Mouse (Mus musculus): ENCODE data around the gene Cenpi. TPM values are rescaled to one million over a fixed set of nuclear protein-coding genes. Genes with fewer than 3 reads are reported as not detected.
A peak's percentile ranks its signal among the peaks of the same experiment; 100 is the strongest.
"Not testable (repeated sequence)": the region's sequence is repeated elsewhere in the genome, so short reads cannot be mapped to it uniquely, and the experiment has no call there.

The Cenpi gene
- total RNA-seq, 2 experiments from 2014 or later = 0.08 TPM; not detected in 1

DNA sequence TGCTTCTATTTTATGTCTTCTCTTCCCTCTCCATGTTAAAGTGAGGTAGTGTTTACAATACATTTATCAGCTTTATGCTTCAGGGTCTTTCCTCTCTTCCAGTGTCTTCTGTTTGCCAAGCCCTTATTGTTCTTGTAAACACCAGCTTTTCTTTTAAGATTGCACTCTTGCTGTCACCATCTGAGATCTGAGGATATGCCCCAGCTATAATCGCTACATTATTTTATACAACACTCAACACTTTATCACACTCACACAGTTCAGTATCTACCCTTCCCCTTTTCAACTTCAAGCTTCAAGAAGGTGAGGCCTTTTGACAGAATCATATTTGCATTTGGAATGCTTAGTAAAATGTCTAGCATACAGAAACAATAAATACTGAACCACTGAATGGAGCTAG, 4.6 kb upstream of the Cenpi start:
- DNase-seq = no peak
- intact Hi-C loops (cut with DNase I) = no loop called here
- no peak for TF ChIP-seq CTCF (IDR thresholded peaks at IDR 0.05)
- H3K4me3 ChIP-seq = no peak overlapping the region
- no peak overlapping the region for H3K27ac ChIP-seq

DNA sequence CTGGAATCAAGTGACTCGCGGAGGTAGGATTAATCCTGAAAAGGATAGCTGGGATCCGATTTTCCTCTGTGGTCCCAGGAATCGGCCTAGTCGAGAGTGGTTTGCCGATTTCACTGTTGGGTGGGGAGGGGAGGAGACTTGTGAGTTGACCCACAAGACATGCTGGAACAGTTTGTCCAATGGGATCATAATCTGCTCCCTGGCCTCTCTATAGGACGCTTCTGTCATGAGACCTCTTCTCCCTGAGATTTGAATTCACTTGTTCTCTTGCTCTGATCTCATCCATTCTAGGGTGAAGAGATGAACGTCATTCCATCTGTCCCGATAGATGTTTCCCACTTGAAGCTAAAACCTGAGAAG, 371 bp downstream of the Cenpi start:
- peak overlapping the region; percentile 68 for H3K4me3 ChIP-seq
- peak overlapping the region; percentile 86 for H3K27ac ChIP-seq
- TF ChIP-seq CTCF (IDR thresholded peaks at IDR 0.05) = no peak
- intact Hi-C loops (cut with DNase I) = no loop called here
- DNase-seq = no peak

DNA sequence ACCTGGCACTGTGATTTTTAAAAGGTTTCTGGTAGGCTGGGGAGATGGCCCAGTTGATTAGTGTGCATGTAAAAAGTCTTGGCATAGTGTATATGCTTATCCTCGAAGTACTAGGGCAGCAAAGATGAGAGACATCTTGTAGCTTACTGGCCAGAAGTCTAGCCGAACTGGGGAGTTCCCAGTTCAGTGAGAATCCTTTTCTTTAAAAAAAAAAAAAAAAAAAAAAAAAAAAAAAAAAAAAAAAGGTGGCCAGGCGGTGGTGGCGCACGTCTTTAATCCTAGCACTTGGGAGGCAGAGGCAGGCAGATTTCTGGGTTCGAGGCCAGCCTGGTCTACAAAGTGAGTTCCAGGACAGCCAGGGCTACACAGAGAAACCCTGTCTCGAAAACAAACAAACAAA, 3.3 kb downstream of the Cenpi start:
- H3K27ac ChIP-seq; DNase-seq; H3K4me3 ChIP-seq; intact Hi-C loops (cut with DNase I): not testable (repeated sequence)

DNA sequence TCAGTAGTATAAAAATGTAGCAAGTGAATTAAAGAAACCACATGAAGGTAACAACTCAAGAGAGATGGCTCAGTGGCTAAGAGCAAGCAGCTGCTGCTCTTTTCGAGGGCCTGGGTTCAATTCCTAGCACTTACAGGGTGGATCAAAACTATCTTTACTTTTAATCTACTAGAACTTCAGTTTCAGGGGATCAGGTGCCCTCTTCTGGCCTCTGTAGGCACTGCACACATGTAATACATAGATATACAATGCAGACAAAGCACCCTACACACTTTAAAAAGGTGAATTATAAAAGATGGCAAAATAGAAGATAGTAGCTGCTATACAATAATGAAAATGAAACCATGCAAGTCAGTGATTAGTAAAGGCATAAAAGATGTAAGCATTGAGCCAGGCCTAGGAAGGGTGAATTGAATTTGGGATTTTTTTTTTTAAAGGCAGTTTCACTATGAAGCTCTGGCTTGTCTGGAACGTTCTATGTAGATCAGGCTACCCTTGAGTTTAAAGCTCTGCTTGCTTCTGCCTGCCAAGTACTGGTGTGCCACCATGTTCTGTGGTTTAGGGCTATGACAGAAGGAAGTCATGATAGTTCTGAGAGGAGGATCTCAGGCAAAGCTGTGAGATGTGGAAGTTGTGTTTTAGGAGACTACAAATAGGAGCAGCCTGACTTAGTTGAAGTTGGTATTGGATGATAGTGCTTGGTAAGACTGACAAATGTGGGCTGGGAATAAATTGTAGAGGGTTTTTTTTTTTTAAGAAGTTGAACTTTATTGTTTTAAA, 11.5 kb downstream of the Cenpi start:
- DNase-seq = no peak
- intact Hi-C loops (cut with DNase I) = no loop called here
- no peak overlapping the region for H3K27ac ChIP-seq
- H3K4me3 ChIP-seq = no peak overlapping the region
- peak; percentile 65 for TF ChIP-seq CTCF (IDR thresholded peaks at IDR 0.05)

DNA sequence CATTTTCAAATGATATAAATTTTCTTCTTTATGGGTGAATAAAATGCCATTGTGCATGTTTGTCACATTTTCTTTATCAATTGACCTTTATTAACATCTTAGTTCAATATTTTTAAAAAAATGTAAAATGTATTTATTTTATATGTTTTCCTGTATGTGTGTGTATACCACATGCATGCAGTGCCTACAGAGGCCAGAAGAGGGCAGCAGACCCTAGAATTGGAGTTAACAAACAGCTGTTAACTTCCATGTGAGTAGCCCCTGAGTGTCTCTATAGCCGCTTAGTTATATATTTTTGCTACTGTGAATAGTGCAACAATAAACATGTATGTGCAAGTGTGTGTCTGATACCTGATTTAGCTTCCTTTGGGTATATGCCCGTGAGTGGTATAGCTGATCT, 25.4 kb downstream of the Cenpi start:
- Histone ChIP-seq H3K27ac (no peak overlapping the region), H3K4me3 (no peak overlapping the region)
- no peak for DNase-seq
- peak; percentile 52 for TF ChIP-seq CTCF (IDR thresholded peaks at IDR 0.05)
- intact Hi-C loops (cut with DNase I) = no loop called here

DNA sequence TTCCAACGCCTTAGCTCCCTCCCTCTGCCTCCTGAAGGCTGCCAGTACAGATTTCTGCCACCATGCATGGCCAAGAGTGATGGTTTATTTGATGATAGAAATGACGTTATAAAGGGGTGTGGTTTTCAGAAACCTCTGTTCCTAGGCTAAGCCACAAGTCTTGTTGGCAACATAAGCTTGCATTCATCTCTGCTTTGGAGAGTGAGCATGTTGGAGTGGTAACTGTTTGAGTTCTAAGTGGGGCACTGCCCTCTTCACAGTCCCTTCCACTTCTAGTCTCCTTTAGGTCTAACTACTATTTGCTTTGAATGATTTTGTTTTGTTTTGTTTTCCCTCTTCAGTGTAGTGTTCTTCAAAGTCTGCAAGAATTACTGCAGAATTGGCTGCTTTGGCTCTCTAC, 34.9 kb downstream of the Cenpi start:
- no peak for DNase-seq
- no peak overlapping the region for H3K4me3 ChIP-seq
- intact Hi-C loops (cut with DNase I) = loop anchor here (10.0 kb wide), 1 partner anchor 48 kb away; the partner anchor contains the start of gene Tmem35a
- 0 out of 2 replicates have a peak overlapping the region, but pooled peaks have one; percentile 28 for H3K27ac ChIP-seq
- TF ChIP-seq CTCF (IDR thresholded peaks at IDR 0.05) = no peak

DNA sequence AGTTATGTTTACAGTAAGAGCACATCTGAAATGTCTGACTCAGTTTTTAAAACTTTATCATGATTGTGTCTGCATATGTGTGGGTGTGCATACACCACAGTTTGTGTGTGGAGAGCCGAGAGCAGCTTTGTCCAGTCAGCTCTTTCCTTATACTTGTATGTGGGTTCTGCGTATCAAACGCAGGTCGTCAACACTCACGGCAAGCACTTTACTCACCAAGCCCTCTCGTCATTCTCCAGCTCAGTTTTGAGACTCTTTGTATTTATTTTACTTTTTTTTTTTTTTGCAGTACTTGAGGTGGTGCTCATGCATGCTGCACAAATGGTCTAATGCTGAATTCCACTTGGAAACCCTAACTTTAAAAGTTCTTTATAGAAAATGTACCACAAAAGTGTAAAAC, 42.3 kb downstream of the Cenpi start:
- intact Hi-C loops (cut with DNase I) = no loop called here
- no peak for TF ChIP-seq CTCF (IDR thresholded peaks at IDR 0.05)
- no peak for DNase-seq

DNA sequence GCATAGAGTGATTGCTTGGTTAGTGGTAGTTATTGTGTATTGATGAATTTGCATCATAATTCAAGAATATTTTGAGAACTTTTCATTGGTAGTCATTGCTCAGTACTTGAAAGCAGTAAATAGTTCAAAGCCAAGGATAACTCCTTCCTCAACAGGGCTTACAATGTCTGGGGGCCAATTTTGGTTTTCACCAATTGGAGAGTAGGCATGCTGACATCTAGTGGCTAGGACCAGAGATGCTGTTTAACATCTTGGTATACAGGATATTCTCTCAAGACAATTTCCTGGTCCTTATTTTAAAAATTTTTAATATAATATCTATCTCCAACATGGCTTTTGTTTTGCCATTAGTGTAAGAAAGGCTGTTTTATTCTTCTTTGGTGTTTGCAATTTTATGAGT, 46.0 kb downstream of the Cenpi start:
- no peak overlapping the region for H3K27ac ChIP-seq
- no peak for DNase-seq
- peak; percentile 40; the same call in 1 of the 2 replicates for TF ChIP-seq CTCF (IDR thresholded peaks at IDR 0.05)
- H3K4me3 ChIP-seq = no peak overlapping the region
- intact Hi-C loops (cut with DNase I) = no loop called here

More for the DNA sequence above, 42.3 kb downstream of the Cenpi start:
- Histone ChIP-seq H3K27ac (no peak overlapping the region), H3K4me3 (no peak overlapping the region)

DNA sequence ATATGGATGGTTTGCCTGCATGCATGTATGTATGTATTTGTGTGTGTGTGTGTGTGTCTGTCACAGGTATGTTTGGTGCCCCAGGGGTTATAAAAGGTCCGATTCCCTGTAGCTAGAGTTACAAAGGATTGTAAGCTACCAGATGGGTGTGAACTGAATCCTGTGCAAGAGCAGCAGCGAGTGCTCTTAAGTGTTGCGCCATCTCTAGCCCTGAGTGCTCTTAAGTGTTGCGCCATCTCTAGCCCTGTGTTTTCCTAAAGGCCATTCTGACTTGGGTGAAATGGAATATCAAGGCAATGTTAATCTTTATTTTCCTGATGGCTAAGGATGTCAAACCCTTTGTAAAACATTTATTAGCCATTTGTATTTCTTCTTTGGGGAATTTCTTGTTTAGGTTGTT, 51.5 kb downstream of the Cenpi start:
- TF ChIP-seq CTCF (IDR thresholded peaks at IDR 0.05) = no peak
- Histone ChIP-seq H3K27ac (no peak overlapping the region), H3K4me3 (no peak overlapping the region)
- DNase-seq = no peak
- intact Hi-C loops (cut with DNase I) = no loop called here

DNA sequence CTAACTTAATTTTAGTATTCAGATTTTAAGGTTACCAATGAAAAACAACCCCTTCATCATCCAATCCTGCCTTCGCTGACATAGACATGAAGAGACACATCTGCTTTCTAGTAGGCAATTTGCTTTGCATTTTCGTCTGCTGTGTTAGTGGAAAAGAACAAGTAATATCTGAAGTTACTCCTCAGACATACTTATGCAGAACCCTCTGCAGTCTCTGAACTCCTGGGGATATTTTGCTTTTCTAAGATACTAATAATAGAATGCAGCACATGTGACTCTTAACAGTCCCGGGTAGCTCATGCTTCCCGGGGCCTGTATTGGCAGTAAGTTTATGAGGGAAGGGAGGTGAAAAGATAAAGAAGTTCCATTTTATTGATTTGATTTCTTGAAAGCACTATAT, 54.3 kb downstream of the Cenpi start:
- no peak for DNase-seq
- Histone ChIP-seq H3K27ac (no peak overlapping the region), H3K4me3 (no peak overlapping the region)
- TF ChIP-seq CTCF (IDR thresholded peaks at IDR 0.05) = no peak
- intact Hi-C loops (cut with DNase I) = no loop called here

DNA sequence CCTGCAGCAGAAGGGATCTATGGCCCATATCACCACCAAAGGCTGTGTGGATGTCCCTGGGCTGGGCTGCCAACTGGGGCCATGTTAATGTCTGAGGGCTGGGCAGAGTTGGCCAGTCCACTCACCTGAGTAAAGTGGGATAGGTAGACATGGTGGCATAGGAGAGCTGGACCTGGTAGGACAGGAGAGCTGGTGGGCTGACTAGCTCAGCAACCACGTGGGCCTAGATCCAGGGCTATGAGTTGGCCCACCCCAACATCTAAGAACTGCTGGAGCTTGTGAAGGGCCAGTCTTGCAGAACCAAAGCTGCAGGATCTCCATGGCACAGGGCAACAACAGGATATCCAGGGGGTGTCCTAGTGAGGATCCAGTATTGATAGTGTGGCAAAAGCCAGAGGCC, 57.5 kb downstream of the Cenpi start:
- TF ChIP-seq CTCF (IDR thresholded peaks at IDR 0.05) = no peak
- Histone ChIP-seq H3K27ac (no peak overlapping the region), H3K4me3 (no peak overlapping the region)
- intact Hi-C loops (cut with DNase I) = no loop called here
- no peak for DNase-seq

DNA sequence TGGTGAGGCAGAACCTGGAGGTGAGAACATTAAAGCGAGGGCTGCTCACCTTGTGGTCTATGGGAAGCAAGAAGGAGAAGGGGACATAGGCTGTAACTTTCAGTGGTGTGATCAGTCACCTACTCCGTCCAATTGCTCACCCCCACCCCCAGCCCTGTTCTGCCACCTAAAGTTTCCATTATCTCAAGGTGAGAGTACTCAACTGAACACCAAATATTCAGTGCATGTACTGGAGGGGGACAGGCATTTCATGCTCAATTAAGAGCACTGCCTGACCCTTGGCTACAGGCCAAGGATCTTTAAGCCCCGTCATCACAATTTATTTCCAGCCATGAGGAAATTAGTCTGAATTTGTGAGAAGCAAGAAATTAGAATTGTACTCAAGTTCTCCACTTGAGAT, 58.7 kb downstream of the Cenpi start:
- H3K27ac ChIP-seq = no peak overlapping the region
- no peak overlapping the region for H3K4me3 ChIP-seq
- no peak for TF ChIP-seq CTCF (IDR thresholded peaks at IDR 0.05)
- no peak for DNase-seq
- intact Hi-C loops (cut with DNase I) = no loop called here

DNA sequence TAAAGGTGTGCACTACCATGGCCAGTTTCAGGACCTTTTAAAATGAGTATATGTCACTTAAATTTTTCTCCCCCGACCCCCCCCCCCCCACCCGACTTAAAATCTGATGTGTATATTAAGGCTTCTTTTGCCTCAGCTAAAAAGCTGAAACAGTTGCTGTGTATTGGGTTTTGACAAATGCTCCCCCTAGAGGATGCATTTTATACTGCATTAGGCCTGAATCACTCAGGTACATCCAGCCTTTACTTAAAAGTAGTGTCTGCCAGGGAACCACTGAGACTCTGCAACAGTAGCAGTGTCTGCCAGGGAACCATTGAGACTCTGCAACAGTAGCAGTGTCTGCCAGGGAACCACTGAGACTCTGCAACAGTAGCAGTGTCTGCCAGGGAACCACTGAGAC, 63.4 kb downstream of the Cenpi start:
- DNase-seq = no peak
- Histone ChIP-seq H3K4me3 (no peak overlapping the region), H3K27ac (no peak overlapping the region)
- intact Hi-C loops (cut with DNase I) = no loop called here
- peak; percentile 25; the same call in 1 of the 2 replicates for TF ChIP-seq CTCF (IDR thresholded peaks at IDR 0.05)

DNA sequence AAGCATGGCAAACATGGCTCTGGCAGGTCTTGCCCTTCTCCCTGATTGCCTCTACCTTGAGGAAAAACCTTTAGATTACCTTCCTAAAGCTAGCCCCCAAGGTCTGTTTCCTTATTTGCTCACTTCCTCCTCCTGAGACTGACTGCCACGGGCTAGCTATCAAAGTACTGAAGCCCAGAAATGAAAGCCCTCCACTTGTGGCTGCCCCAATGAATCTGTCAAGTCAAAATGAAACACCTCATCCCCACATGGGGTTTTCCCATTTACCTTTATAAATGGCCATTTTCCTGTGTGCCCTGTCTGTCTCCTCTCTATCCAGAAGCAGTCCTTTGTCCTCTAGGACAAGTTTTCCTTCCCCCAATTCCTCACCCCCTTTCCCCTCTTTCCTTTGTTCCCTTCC, 66.3 kb downstream of the Cenpi start:
- H3K4me3 ChIP-seq = no peak overlapping the region
- no peak overlapping the region for H3K27ac ChIP-seq
- DNase-seq = no peak
- intact Hi-C loops (cut with DNase I) = no loop called here
- TF ChIP-seq CTCF (IDR thresholded peaks at IDR 0.05) = no peak

All from gastrocnemius, adult 2 months (tissue).